Comparison of ENCODE assay signal across 7 mouse cellular contexts in genomic region chr14:101839771-101840731, GRCm38 (mm10).
A peak's percentile ranks its signal among the peaks of the same experiment; 100 is the strongest.
DNase-seq lines count a peak whose midpoint lies in the region; ATAC-seq lines count a peak whose summit lies in the region.

No protein-coding gene starts in this region.

- WGBS in embryonic facial prominence, embryonic 14.5 days: 58% methylated on average over 24 of the region's 24 CpGs
- 53% methylated on average over 24 of the region's 24 CpGs for WGBS in kidney, embryonic 15.5 days
- 38% methylated on average over 24 of the region's 24 CpGs for WGBS in limb, embryonic 15.5 days
- WGBS in hindbrain, embryonic 10.5 days: 83% methylated on average over 24 of the region's 24 CpGs

- H3K9ac ChIP-seq in embryonic facial prominence, embryonic 14.5 days (ENCODE audit: low read depth, low read length): no peak overlapping the region
- H3K9ac ChIP-seq in kidney, embryonic 15.5 days: no peak overlapping the region
- H3K9ac ChIP-seq in limb, embryonic 15.5 days: no peak overlapping the region

- peaks cover 17% of the 10 kb centered on the region for H3K4me1 ChIP-seq in embryonic facial prominence, embryonic 14.5 days (ENCODE audit: control insufficient read depth, insufficient read depth, low read length)
- peaks cover 21% of the 10 kb centered on the region for H3K4me1 ChIP-seq in kidney, embryonic 15.5 days
- H3K4me1 ChIP-seq in limb, embryonic 15.5 days: peaks cover 15% of the 10 kb centered on the region
- 0 out of 2 replicates have a peak, but pooled peaks cover 3% of the 10 kb centered on the region for H3K4me1 ChIP-seq in hindbrain, embryonic 10.5 days (replicated peaks)

- intact Hi-C loops in gastrocnemius, postnatal 14 days (cut with DNase I; ENCODE audit: low total_unique reads): no loop called here

- DNase-seq in embryonic facial prominence, embryonic 14.5 days (ENCODE audit: low spot score): peak; percentile 77
- peak; percentile 52 for DNase-seq in gastrocnemius, postnatal 14 days
- DNase-seq in right cerebral cortex, postnatal 25 days: peak; percentile 71
- DNase-seq in cerebellum, adult 9-10 months: no peak
- DNase-seq in hindbrain, embryonic 10.5 days (ENCODE audit: low spot score): no peak

- no peaks in the 10 kb centered on the region for H3K36me3 ChIP-seq in embryonic facial prominence, embryonic 14.5 days (ENCODE audit: control insufficient read depth, insufficient read depth, low read length)
- H3K36me3 ChIP-seq in kidney, embryonic 15.5 days: no peaks in the 10 kb centered on the region
- no peaks in the 10 kb centered on the region for H3K36me3 ChIP-seq in limb, embryonic 15.5 days
- H3K36me3 ChIP-seq in hindbrain, embryonic 10.5 days: no peaks in the 10 kb centered on the region

- H3K4me3 ChIP-seq in embryonic facial prominence, embryonic 14.5 days (ENCODE audit: low read depth, low read length): 0 out of 2 replicates have a peak overlapping the region, but pooled peaks have one; percentile 3
- H3K4me3 ChIP-seq in kidney, embryonic 15.5 days (replicated peaks): peak overlapping the region; percentile 21
- peak overlapping the region; percentile 19 for H3K4me3 ChIP-seq in limb, embryonic 15.5 days
- H3K4me3 ChIP-seq in hindbrain, embryonic 10.5 days: no peak overlapping the region

- no peaks in the 10 kb centered on the region for H3K27me3 ChIP-seq in embryonic facial prominence, embryonic 14.5 days (replicated peaks; ENCODE audit: control insufficient read depth, insufficient read depth, low read length)
- no peaks in the 10 kb centered on the region for H3K27me3 ChIP-seq in kidney, embryonic 15.5 days
- no peaks in the 10 kb centered on the region for H3K27me3 ChIP-seq in limb, embryonic 15.5 days
- no peaks in the 10 kb centered on the region for H3K27me3 ChIP-seq in hindbrain, embryonic 10.5 days (ENCODE audit: insufficient read depth, poor library complexity, severe bottlenecking)

- no peaks in the 10 kb centered on the region for H3K9me3 ChIP-seq in embryonic facial prominence, embryonic 14.5 days (ENCODE audit: control insufficient read depth, low read length)
- H3K9me3 ChIP-seq in kidney, embryonic 15.5 days (replicated peaks): no peaks in the 10 kb centered on the region
- no peaks in the 10 kb centered on the region for H3K9me3 ChIP-seq in limb, embryonic 15.5 days
- no peaks in the 10 kb centered on the region for H3K9me3 ChIP-seq in hindbrain, embryonic 10.5 days

- H3K27ac ChIP-seq in embryonic facial prominence, embryonic 14.5 days (replicated peaks; ENCODE audit: low read depth, low read length): peak overlapping the region; percentile 73
- peak overlapping the region; percentile 75 for H3K27ac ChIP-seq in kidney, embryonic 15.5 days
- peak overlapping the region; percentile 65 for H3K27ac ChIP-seq in limb, embryonic 15.5 days
- H3K27ac ChIP-seq in hindbrain, embryonic 10.5 days: no peak overlapping the region

- peak overlapping the region; percentile 33 for H3K4me2 ChIP-seq in embryonic facial prominence, embryonic 14.5 days (ENCODE audit: low read depth, low read length)
- peak overlapping the region; percentile 49 for H3K4me2 ChIP-seq in kidney, embryonic 15.5 days
- H3K4me2 ChIP-seq in limb, embryonic 15.5 days: peak overlapping the region; percentile 36

- ATAC-seq in embryonic facial prominence, embryonic 14.5 days (ENCODE audit: low read depth): peak; percentile 92
- ATAC-seq in kidney, embryonic 15.5 days (replicated peaks; ENCODE audit: low FRiP score): peak; percentile 81
- ATAC-seq in limb, embryonic 15.5 days (ENCODE audit: insufficient number of reproducible peaks, low FRiP score, low TSS enrichment, low read depth): peak; percentile 74

Comparison
In these comparisons a context has a peak if more than half of its experiments do, and no peak if none do; other contexts are left out.
1. DNase-seq: peak in embryonic facial prominence, embryonic 14.5 days (single experiment), gastrocnemius, postnatal 14 days (single experiment) and right cerebral cortex, postnatal 25 days (single experiment); none in cerebellum, adult 9-10 months (single experiment) and hindbrain, embryonic 10.5 days (single experiment).
2. Peak in every context shown above with its lines, with median percentiles within 50 percentile points of each other: ATAC-seq and H3K4me2 ChIP-seq.